Mouse (Mus musculus): ENCODE measurements around the gene Med26. TPM values are rescaled to one million over a fixed set of nuclear protein-coding genes. Genes with fewer than 3 reads are reported as not detected.

Gene Med26
- total and polyA plus RNA-seq, 3 experiments: 14.1 to 28.3 TPM; not detected in 1

DNA sequence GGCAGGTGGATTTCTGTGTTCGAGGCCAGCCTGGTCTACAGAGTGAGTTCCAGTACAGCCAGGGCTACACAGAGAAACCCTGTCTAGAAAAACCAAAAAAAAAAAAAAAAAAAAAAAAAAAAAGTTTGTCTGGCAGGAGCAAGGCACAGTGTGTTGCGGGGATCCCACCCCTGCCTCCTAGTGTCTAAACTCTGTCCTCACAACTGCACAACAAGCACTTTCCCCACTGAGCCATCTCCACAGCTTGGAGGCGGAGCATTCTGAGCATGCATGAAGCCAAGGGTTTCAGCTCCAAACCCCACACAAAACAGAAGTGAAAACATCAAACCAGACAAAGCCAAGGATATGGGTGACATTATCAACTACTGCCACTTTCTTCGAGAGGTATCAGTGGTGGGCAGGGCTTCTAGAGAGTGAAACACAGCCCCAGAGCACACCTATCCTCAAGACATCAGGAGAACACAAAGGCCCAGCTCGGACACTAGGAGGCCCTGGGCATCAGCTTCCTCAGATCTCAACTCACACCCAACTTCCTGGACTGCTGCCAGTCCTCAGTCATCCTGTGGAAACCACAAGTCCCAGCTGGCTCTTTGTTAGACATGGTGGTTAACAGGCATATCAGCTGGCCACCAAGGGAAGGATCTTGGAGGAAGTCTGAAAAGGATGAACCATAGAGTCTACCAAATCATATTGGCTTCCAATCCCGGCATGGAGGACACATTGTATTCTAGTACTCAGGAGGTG lies 62.4 kb downstream of the Med26 start:
- TF ChIP-seq ETS1 (IDR thresholded peaks at IDR 0.05; ENCODE audit: low read depth, low read length): 0 out of 2 replicates have a peak, but pooled peaks have one; percentile 27
- no peak for TF ChIP-seq MYC (IDR thresholded peaks at IDR 0.05; ENCODE audit: low read depth, low read length)
- no peak for TF ChIP-seq RCOR1 (IDR thresholded peaks at IDR 0.05; ENCODE audit: low read depth, low read length)
- no peak for TF ChIP-seq MAX (IDR thresholded peaks at IDR 0.05; ENCODE audit: low read length)
- no peak for TF ChIP-seq TCF12 (IDR thresholded peaks at IDR 0.05; ENCODE audit: low read depth, low read length)
- no peak for TF ChIP-seq GATA1 (IDR thresholded peaks at IDR 0.05; ENCODE audit: low read depth, low read length)
- no peak for TF ChIP-seq RAD21 (IDR thresholded peaks at IDR 0.05; ENCODE audit: low read depth, low read length)
- no peak for TF ChIP-seq POLR2AphosphoS5 (IDR thresholded peaks at IDR 0.05; ENCODE audit: borderline replicate concordance, low read depth, low read length)
- TF ChIP-seq ZMIZ1 (IDR thresholded peaks at IDR 0.05; ENCODE audit: low read depth, low read length): no peak
- no peak for TF ChIP-seq SIN3A (IDR thresholded peaks at IDR 0.05; ENCODE audit: low read length)
- TF ChIP-seq ZNF384 (IDR thresholded peaks at IDR 0.05; ENCODE audit: low read depth, low read length): 0 out of 2 replicates have a peak, but pooled peaks have one; percentile 35
- TF ChIP-seq NELFE (IDR thresholded peaks at IDR 0.05; ENCODE audit: low read depth, low read length): no peak
- TF ChIP-seq MAFK (IDR thresholded peaks at IDR 0.05; ENCODE audit: borderline replicate concordance, low read depth, low read length): no peak
- no peak for TF ChIP-seq CTCF (IDR thresholded peaks at IDR 0.05 in 2 of 3, conservative IDR thresholded peaks at IDR 0.05 in 1 of 3; ENCODE audit: control insufficient read depth in 1 of 3, insufficient read depth in 1 of 3, low read depth in 2 of 3, low read length in 3 of 3, poor library complexity in 1 of 3, severe bottlenecking in 1 of 3)
- no peak for TF ChIP-seq MAZ (IDR thresholded peaks at IDR 0.05; ENCODE audit: low read depth, low read length)
- TF ChIP-seq JUND (IDR thresholded peaks at IDR 0.05; ENCODE audit: low read depth, low read length): no peak
- H3K27ac ChIP-seq (ENCODE audit: control insufficient read depth, low read depth, low read length): no peak overlapping the region
- no peaks in the 10 kb centered on the region for H3K9me3 ChIP-seq (replicated peaks; ENCODE audit: insufficient read depth, low read length)
- peak; percentile 37 for DNase-seq (ENCODE audit: low read depth, low spot score)
- no peak overlapping the region for H3K9ac ChIP-seq (ENCODE audit: control insufficient read depth, low read depth, low read length, poor library complexity, severe bottlenecking)
- no peaks in the 10 kb centered on the region for H3K27me3 ChIP-seq (ENCODE audit: control insufficient read depth in 1 of 2, insufficient read depth in 2 of 2, low read length in 2 of 2)
- peaks cover 3 to 13% of the 10 kb centered on the region in 2 experiments for H3K36me3 ChIP-seq (ENCODE audit: control insufficient read depth in 1 of 2, insufficient read depth in 2 of 2, low read length in 2 of 2)
- no peaks in the 10 kb centered on the region; the same call in 1 of the 2 replicates for H3K79me2 ChIP-seq (ENCODE audit: control insufficient read depth, insufficient read depth, low read length, poor library complexity)
- no peaks in the 10 kb centered on the region; a peak in 1 of 4 replicates for H3K4me1 ChIP-seq (ENCODE audit: control insufficient read depth in 1 of 2, insufficient read depth in 2 of 2, low read length in 2 of 2)
- H3K4me3 ChIP-seq (ENCODE audit: control insufficient read depth in 1 of 2, insufficient read depth in 1 of 2, low read depth in 2 of 2, low read length in 2 of 2): no peak overlapping the region

GRCm38 (mm10) chr8:72474826-72475546 lies 73.1 kb downstream of the Med26 start, which contains the start of gene Cherp:
Gene Cherp (minus strand): TSS chr8:72475226.
- Histone ChIP-seq H3K36me3 (ENCODE audit: control insufficient read depth in 1 of 2, insufficient read depth in 2 of 2, low read length in 2 of 2) (peaks cover 8 to 17% of the 10 kb centered on the region in 2 experiments), H3K9ac (ENCODE audit: control insufficient read depth, low read depth, low read length, poor library complexity, severe bottlenecking) (peak within 1 kb of the TSS; percentile 91), H3K27me3 (ENCODE audit: control insufficient read depth in 1 of 2, insufficient read depth in 2 of 2, low read length in 2 of 2) (no peaks in the 10 kb centered on the region), H3K4me1 (ENCODE audit: control insufficient read depth in 1 of 2, insufficient read depth in 2 of 2, low read length in 2 of 2) (peaks cover 0 to 12% of the 10 kb centered on the region in 2 experiments; a peak in 3 of 4 replicates), H3K27ac (ENCODE audit: control insufficient read depth, low read depth, low read length) (peak within 1 kb of the TSS; percentile 98), H3K79me2 (ENCODE audit: control insufficient read depth, insufficient read depth, low read length, poor library complexity) (peaks cover 40% of the 10 kb centered on the region), H3K4me3 (ENCODE audit: control insufficient read depth in 1 of 2, insufficient read depth in 1 of 2, low read depth in 2 of 2, low read length in 2 of 2) (peak within 1 kb of the TSS; percentile 78 to 86), H3K9me3 (replicated peaks; ENCODE audit: insufficient read depth, low read length) (no peaks in the 10 kb centered on the region)
- DNase-seq (ENCODE audit: low read depth, low spot score): peak; percentile 99
- TF ChIP-seq NRF1 (IDR thresholded peaks at IDR 0.05; ENCODE audit: insufficient read depth, low read depth, low read length, poor library complexity, severe bottlenecking) (peak; percentile 99; the same call in 1 of the 2 replicates), GATA1 (IDR thresholded peaks at IDR 0.05; ENCODE audit: low read depth, low read length) (no peak), ZMIZ1 (IDR thresholded peaks at IDR 0.05; ENCODE audit: low read depth, low read length) (peak; percentile 77; the same call in 1 of the 2 replicates), GABPA (IDR thresholded peaks at IDR 0.05; ENCODE audit: low read depth, low read length) (no peak), TCF12 (IDR thresholded peaks at IDR 0.05; ENCODE audit: low read depth, low read length) (peak; percentile 72; the same call in 1 of the 2 replicates), ETS1 (IDR thresholded peaks at IDR 0.05; ENCODE audit: low read depth, low read length) (peak; percentile 18; the same call in 1 of the 2 replicates), MAX (IDR thresholded peaks at IDR 0.05; ENCODE audit: low read length) (peak; percentile 91), E2F4 (IDR thresholded peaks at IDR 0.05; ENCODE audit: borderline replicate concordance, low read depth, low read length) (peak; percentile 97), UBTF (IDR thresholded peaks at IDR 0.05; ENCODE audit: borderline replicate concordance, insufficient read depth, low read depth, low read length) (peak; percentile 45; the same call in 1 of the 2 replicates), KAT2A (conservative IDR thresholded peaks at IDR 0.05; ENCODE audit: low read depth, low read length) (peak; percentile 95), SIN3A (IDR thresholded peaks at IDR 0.05; ENCODE audit: low read length) (peak; percentile 89), NELFE (IDR thresholded peaks at IDR 0.05; ENCODE audit: low read depth, low read length) (peak; percentile 90), EP300 (IDR thresholded peaks at IDR 0.05; ENCODE audit: low read depth in 1 of 2, low read length in 2 of 2) (peak in 1 of 2 experiments; percentile 5; a peak in 1 of 4 replicates), MAFK (IDR thresholded peaks at IDR 0.05; ENCODE audit: borderline replicate concordance, low read depth, low read length) (no peak), MYB (IDR thresholded peaks at IDR 0.05; ENCODE audit: low read depth, low read length) (no peak), RCOR1 (IDR thresholded peaks at IDR 0.05; ENCODE audit: low read depth, low read length) (no peak), POLR2AphosphoS5 (IDR thresholded peaks at IDR 0.05; ENCODE audit: borderline replicate concordance, low read depth, low read length) (no peak), POLR2AphosphoS2 (IDR thresholded peaks at IDR 0.05; ENCODE audit: low read length) (peak; percentile 84), ZKSCAN1 (IDR thresholded peaks at IDR 0.05; ENCODE audit: low read depth, low read length) (no peak), JUND (IDR thresholded peaks at IDR 0.05; ENCODE audit: low read depth, low read length) (no peak)
